Mouse (Mus musculus) thymus, postnatal 0 days (tissue): Measurements from ENCODE around the gene Mmp12. TPM values are rescaled to one million over a fixed set of nuclear protein-coding genes. Genes with fewer than 3 reads are reported as not detected.
"Not testable (repeated sequence)": the region's sequence is repeated elsewhere in the genome, so short reads cannot be mapped to it uniquely, and the experiment has no call there.

Experiments used
- DNase-seq: peaks from one replicate; pipeline ENCODE4 v3.0.0-alpha.2; 2015; ENCODE audit warnings: low spot score
- polyA plus RNA-seq: library from polyadenylated mRNA; unstranded; fragments of >200 nt; fragmentation: Nextera tagmentation; extraction: Ambion mirVana; gene quantifications from 2 replicates; pipeline ENCODE4 v1.2.1, GENCODE M21; 2015

The Mmp12 gene
- polyA plus RNA-seq = 1.0 TPM in 2 replicates

DNA sequence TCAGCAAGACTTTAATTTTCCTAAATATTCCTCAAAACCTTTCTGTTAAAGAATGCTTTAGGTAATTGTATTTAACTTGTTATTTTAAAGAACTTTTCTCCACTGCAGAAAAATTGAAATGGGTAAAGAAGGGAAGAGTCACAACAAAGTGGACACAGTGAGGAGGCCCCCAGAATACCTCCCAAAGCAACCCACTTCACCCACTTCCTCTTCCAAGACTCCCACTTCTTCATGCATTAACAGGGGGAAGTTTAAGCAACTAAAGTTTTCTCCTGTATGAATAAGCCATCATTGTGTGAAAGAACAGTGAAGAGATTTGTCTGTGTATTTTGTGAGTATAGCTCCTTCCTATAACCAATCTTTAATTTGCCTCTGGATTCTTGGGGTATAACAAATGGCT lies at the start of gene Mmp12:
TSS of gene Mmp12 (plus strand) at position 275 of the 400 bp plus-strand sequence.
- no peak for DNase-seq

GRCm38 (mm10) chr9:7331847-7332246 lies 12.3 kb upstream of the Mmp12 start:
- no peak for DNase-seq

- no peak for DNase-seq
Measured at GRCm38 (mm10) chr9:7335766-7336680, 8.2 kb upstream of the Mmp12 start.

DNA sequence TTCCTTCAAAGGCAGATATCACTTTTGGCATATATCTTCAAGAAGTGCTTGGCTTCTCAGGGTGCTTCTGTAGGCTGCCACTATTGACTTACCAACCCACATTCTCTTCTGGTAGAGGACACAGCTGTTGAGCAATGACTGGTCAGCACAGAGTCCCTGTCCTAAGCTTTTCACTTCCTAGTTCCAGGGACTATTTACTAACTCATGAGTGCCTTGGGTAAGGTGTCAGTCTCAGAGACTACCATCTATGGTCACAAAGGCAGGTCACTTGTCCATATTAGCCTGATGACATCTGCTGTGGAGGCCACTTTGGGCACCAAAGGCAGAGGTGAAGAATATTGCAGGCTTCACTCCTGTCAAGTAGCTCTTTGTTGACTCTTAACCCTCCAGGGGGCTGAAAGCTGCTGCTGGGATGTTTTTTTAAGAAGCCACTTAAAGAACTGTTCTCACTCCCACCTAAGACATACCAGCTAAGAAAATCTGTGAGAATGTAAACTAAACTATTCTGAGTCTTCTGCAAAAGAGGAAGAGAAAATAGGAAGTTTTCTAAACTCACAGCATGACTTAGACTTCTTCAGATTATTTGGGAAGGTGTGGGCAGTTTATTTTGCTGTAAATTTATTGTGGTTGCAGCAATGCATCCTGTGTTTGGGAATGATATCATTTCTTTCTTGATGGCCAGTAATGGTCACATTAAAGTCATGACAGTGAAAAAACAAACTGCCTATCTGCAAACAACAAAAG lies 7.3 kb upstream of the Mmp12 start:
- no peak for DNase-seq

DNA sequence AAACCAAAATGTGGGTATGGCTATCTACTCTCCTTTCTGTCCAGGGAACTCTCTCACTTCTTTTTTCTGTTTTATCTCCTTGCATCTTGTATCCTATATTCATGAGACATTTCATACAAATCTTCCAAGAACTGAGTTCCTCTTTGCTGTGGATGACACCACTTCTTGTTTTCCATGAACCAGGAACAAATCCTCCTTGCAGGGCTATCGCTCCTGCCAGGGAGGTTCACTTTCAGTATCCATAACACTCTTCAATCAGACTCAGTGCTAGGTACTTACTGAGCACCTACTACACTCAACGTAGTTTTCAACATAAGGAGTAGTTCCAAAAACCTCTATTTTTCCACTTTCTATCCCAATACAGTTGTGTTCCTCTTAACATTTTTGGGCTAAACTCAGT lies 1.3 kb downstream of the Mmp12 start:
- DNase-seq = no peak

GRCm38 (mm10) chr9:7354535-7354934 lies 10.4 kb downstream of the Mmp12 start:
- no peak for DNase-seq

- DNase-seq = no peak
Measured at GRCm38 (mm10) chr9:7387947-7388346, 43.8 kb downstream of the Mmp12 start, which contains the start of gene Mmp1b. Gene Mmp1b (minus strand): TSS chr9:7388047.

- not testable (repeated sequence) for DNase-seq
Measured at GRCm38 (mm10) chr9:7396556-7396955, 52.4 kb downstream of the Mmp12 start.

Other genes starting within 250 kb of the Mmp12 start
- 6.3 and 8.4 TPM in 2 replicates for gene Dync2h1, start 159.9 kb upstream of the Mmp12 start, polyA plus RNA-seq
- 185 and 186 TPM in 2 replicates for gene Dcun1d5, start 159.9 kb upstream of the Mmp12 start, polyA plus RNA-seq
- gene Mmp13, start 71.9 kb upstream of the Mmp12 start, polyA plus RNA-seq = 0.42 and 0.72 TPM in 2 replicates
- gene Mmp1b, start 43.7 kb downstream of the Mmp12 start, polyA plus RNA-seq = not detected in 2 replicates
- 0.18 and 0.26 TPM in 2 replicates for gene Mmp3, start 101.4 kb downstream of the Mmp12 start, polyA plus RNA-seq
- gene Mmp10, start 158.0 kb downstream of the Mmp12 start, polyA plus RNA-seq = 0.13 TPM in 1 of 2 replicates, not detected in the other
- 0.31 and 0.55 TPM in 2 replicates for gene Mmp8, start 214.1 kb downstream of the Mmp12 start, polyA plus RNA-seq
- gene Mmp27, start 227.0 kb downstream of the Mmp12 start, polyA plus RNA-seq = 0.21 and 0.34 TPM in 2 replicates